Mouse (Mus musculus) E14TG2a.4 (cell line): ENCODE data around the gene Cxcr5.

Experiments
- CTCF ChIP-seq: conservative IDR thresholded peaks from 2 replicates; pipeline ENCODE4 v1.5.1; 2014; ENCODE audit warnings: low read length
- NANOG ChIP-seq: IDR thresholded peaks from 2 replicates; pipeline ENCODE4 v1.6.1; 2014; ENCODE audit warnings: borderline replicate concordance, low read length, mixed read lengths
- POU5F1 ChIP-seq: IDR thresholded peaks from 2 replicates; pipeline ENCODE4 v1.6.1; 2014; ENCODE audit warnings: low read length, borderline replicate concordance

- TF ChIP-seq CTCF (no peak), POU5F1 (no peak), NANOG (no peak)
Measured at GRCm38 (mm10) chr9:44532991-44533580, 28.6 kb downstream of the Cxcr5 start.
